Mouse (Mus musculus) spleen, adult 2 months (tissue): Measurements from ENCODE around the gene Wbp4. TPM values are rescaled to one million over a fixed set of nuclear protein-coding genes. Genes with fewer than 3 reads are reported as not detected.

Experiments used
- DNase-seq, 2 experiments: peaks; one replicate each; pipeline versions ENCODE4 v3.0.0 to v3.0.0-alpha.2; 2012 to 2021; ENCODE audit warnings: low spot score in 2 of 2, low read depth in 1 of 2
- H3K27ac ChIP-seq: fragments of 200-500 bp; 2 replicates; pipeline ENCODE4 v1.5.1; 2012; ENCODE audit warnings: low read length, inconsistent platforms; ENCODE audit not compliant: insufficient read depth
- H3K27me3 ChIP-seq: fragments of 200-500 bp; 2 replicates; pipeline ENCODE4 v1.6.1; 2012; ENCODE audit warnings: mild to moderate bottlenecking, moderate library complexity, low read length, inconsistent platforms; ENCODE audit not compliant: control insufficient read depth, insufficient read depth
- H3K36me3 ChIP-seq: fragments of 200-500 bp; 2 replicates; pipeline ENCODE4 v1.6.1; 2012; ENCODE audit warnings: mild to moderate bottlenecking, low read length, inconsistent platforms; ENCODE audit not compliant: control insufficient read depth, insufficient read depth
- H3K4me1 ChIP-seq: fragments of 200-500 bp; 2 replicates; pipeline ENCODE4 v1.6.1; 2011; ENCODE audit warnings: inconsistent platforms; ENCODE audit not compliant: control insufficient read depth, insufficient read depth, insufficient read length
- H3K4me3 ChIP-seq: fragments of 200-500 bp; 2 replicates; pipeline ENCODE4 v1.5.1; 2011; ENCODE audit warnings: mild to moderate bottlenecking, inconsistent platforms; ENCODE audit not compliant: insufficient read depth, insufficient read length; ENCODE audit errors: extremely low read depth
- CTCF ChIP-seq: fragments of 200-500 bp; IDR thresholded peaks from 2 replicates; pipeline ENCODE4 v1.5.1; 2011; ENCODE audit warnings: mild to moderate bottlenecking, inconsistent platforms; ENCODE audit not compliant: insufficient read depth, insufficient read length, insufficient replicate concordance; ENCODE audit errors: extremely low read depth
- POLR2A ChIP-seq: fragments of 200-500 bp; IDR thresholded peaks from 2 replicates; pipeline ENCODE4 v1.6.1; 2011; ENCODE audit warnings: low read depth, low read length, inconsistent platforms
- WGBS: fragments of 180-500 bp; shearing (Covaris S2); methylation state at CpG from one replicate; pipeline ENCODE4 v1.1.7; 2018; 5-methylcytosine and 5-hydroxymethylcytosine counted together
- polyA plus RNA-seq: library from polyadenylated mRNA; depleted of rRNA; stranded (reverse); fragments of >200 nt; gene quantifications from 2 replicates; pipeline ENCODE4 v1.2.3, GENCODE M21; 2012

Wbp4 gene
- polyA plus RNA-seq, 1 experiment = 2.6 TPM

DNA sequence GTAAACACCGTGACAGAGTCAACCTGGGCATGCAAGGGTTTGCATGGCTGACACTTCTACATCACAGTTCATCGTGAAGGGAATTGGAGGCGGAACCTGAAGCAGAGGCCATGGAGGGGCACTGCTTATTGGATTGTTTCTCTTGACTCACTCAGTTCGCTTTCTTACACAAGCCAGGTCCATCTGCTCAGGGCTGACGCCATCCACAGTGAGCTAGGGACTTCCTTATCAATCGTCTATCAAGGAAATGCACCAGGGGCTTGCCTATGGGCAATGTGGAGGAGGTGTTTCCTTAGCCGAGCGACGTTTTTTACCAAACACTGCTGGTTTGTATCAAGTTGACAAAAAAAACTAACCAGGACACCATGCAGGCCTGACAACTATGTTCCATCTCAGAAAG, 18.0 kb upstream of the Wbp4 start:
- Histone ChIP-seq H3K27me3 (no peaks in the 10 kb centered on the region), H3K4me3 (no peak overlapping the region), H3K36me3 (0 out of 2 replicates have a peak, but pooled peaks cover 1% of the 10 kb centered on the region), H3K4me1 (peaks cover 3% of the 10 kb centered on the region; the same call in 1 of the 2 replicates), H3K27ac (no peak overlapping the region)
- TF ChIP-seq POLR2A (no peak), CTCF (no peak)
- 73% methylated on average over 9 of the region's 9 CpGs for WGBS
- DNase-seq = no peak

GRCm38 (mm10) chr14:79494349-79494748, 13.0 kb upstream of the Wbp4 start:
- WGBS = 89% methylated on average over 6 of the region's 6 CpGs
- 0 out of 2 replicates have a peak, but pooled peaks cover 3% of the 10 kb centered on the region for H3K36me3 ChIP-seq
- no peaks in the 10 kb centered on the region; the same call in 1 of the 2 replicates for H3K4me1 ChIP-seq
- no peak for TF ChIP-seq POLR2A
- no peak for TF ChIP-seq CTCF
- H3K27ac ChIP-seq = no peak overlapping the region
- H3K4me3 ChIP-seq = no peak overlapping the region
- no peak for DNase-seq
- H3K27me3 ChIP-seq = no peaks in the 10 kb centered on the region

- no peaks in the 10 kb centered on the region for H3K27me3 ChIP-seq
- H3K4me3 ChIP-seq = no peak overlapping the region
- peaks cover 2% of the 10 kb centered on the region; the same call in 1 of the 2 replicates for H3K4me1 ChIP-seq
- H3K27ac ChIP-seq = no peak overlapping the region
- DNase-seq = no peak
- TF ChIP-seq CTCF (no peak), POLR2A (no peak)
- H3K36me3 ChIP-seq = 0 out of 2 replicates have a peak, but pooled peaks cover 1% of the 10 kb centered on the region
- WGBS = 91% methylated on average over 3 of the region's 3 CpGs
Measured at GRCm38 (mm10) chr14:79490246-79490645, 8.9 kb upstream of the Wbp4 start.

DNA sequence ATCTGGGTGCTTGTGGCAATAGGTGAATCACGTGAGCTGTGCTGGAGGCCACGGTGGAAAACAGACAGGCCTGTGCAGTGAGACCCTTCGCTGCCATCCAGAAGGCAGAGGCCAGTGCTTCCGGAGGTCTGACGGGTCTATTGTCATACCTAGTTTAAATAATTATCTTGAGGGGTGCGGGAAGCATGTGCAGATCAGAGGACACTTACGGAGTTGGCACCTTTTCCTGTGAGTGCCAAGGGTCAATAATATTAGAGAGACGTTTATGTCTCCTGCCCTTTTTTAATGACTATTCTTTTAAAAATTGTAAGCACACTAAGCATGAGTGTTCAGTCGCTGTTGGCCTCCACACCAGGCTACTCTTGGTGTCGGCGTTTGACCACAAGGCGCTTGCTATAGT, 7.8 kb upstream of the Wbp4 start:
- 90% methylated on average over 12 of the region's 12 CpGs for WGBS
- Histone ChIP-seq H3K36me3 (0 out of 2 replicates have a peak, but pooled peaks cover 1% of the 10 kb centered on the region), H3K27ac (no peak overlapping the region), H3K4me1 (peaks cover 2% of the 10 kb centered on the region; the same call in 1 of the 2 replicates), H3K4me3 (no peak overlapping the region), H3K27me3 (no peaks in the 10 kb centered on the region)
- TF ChIP-seq CTCF (no peak), POLR2A (no peak)
- DNase-seq = no peak

DNA sequence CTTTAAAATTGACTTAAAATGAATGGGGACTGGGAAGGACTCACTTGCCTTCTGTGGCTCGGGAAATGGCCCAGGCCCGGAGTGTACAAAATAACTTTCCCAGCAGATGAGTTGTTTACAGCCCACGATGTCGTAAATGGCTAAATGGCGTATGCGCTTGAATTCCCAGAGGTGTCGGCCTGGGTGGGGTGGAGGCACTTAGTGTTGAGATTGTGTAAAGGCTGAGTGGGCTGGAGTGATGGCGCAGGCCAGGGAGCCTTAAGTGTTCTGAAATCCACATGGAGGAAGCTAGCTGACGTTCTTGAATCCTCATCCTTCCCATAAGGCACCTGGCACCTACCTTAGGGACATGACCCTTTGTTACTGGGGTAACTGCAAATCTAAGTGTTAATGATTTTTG, 7.2 kb upstream of the Wbp4 start:
- no peak for DNase-seq
- Histone ChIP-seq H3K27ac (no peak overlapping the region), H3K36me3 (0 out of 2 replicates have a peak, but pooled peaks cover 1% of the 10 kb centered on the region), H3K4me3 (no peak overlapping the region), H3K4me1 (peaks cover 2% of the 10 kb centered on the region; the same call in 1 of the 2 replicates), H3K27me3 (no peaks in the 10 kb centered on the region)
- TF ChIP-seq POLR2A (no peak), CTCF (no peak)
- 95% methylated on average over 9 of the region's 9 CpGs for WGBS

DNA sequence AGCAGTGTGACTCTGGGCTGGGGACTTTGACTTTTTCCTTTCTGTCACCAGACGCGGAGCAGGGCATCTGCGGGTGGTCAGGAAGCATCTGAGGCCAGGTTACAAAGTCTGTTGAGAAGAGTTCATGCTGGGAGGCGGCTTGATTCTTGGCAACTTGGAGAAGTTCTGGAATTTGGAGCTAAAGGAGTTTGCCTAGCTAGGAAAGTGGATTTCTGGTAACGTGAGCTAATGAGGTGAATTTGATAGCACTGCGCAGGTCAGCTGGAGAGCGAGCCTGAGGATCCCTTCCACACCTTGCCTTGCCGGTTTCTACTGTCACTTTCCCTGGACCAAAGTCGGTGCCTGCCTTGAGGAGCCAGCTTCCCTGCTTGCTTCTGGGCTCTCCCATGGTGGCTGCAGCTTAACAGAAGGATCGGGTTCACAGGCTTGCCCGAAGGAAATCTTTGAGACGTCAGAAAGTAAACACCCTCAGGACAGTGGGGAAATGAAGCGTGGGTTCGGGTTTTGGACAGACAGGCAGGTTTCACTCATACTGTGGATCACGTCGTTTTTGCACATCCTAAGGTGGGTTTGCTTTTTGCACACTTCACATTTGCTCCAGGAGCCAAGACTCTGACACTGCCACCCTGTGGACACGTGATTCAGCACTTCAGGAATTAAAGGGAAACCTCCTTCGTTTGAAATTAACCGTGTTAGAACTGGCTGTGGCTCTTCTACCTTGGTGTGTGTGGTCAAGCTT, 5.8 kb upstream of the Wbp4 start:
- Histone ChIP-seq H3K36me3 (0 out of 2 replicates have a peak, but pooled peaks cover 1% of the 10 kb centered on the region), H3K27me3 (no peaks in the 10 kb centered on the region), H3K27ac (no peak overlapping the region), H3K4me3 (peak overlapping the region; percentile 23), H3K4me1 (peaks cover 2% of the 10 kb centered on the region; the same call in 1 of the 2 replicates)
- 29% methylated on average over 19 of the region's 19 CpGs for WGBS
- DNase-seq = no peak
- TF ChIP-seq POLR2A (no peak), CTCF (peak; percentile 4; the same call in 1 of the 2 replicates)

DNA sequence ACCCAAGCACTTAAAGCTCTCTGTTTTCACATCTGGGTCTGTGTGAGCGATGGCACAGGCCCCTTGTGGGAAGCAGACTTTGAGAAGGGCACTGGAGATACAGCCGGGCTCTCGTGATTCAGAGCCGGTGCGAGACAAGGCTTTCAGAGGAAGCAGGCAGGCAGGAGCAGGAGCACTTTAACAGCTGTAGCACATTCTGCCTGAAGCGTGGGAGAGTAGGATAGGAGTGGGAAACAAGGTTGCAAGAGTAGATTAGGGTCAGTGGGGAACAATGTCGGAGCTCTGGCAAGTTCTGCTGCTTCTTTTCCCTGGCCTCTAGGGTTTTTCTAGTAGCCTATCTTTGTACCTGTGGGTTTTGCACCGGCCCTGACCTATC, 5.3 kb upstream of the Wbp4 start:
- no peak overlapping the region for H3K27ac ChIP-seq
- peaks cover 2% of the 10 kb centered on the region; the same call in 1 of the 2 replicates for H3K4me1 ChIP-seq
- TF ChIP-seq POLR2A (no peak), CTCF (no peak)
- H3K27me3 ChIP-seq = no peaks in the 10 kb centered on the region
- no peak overlapping the region for H3K4me3 ChIP-seq
- WGBS = 57% methylated on average over 8 of the region's 8 CpGs
- DNase-seq = no peak
- H3K36me3 ChIP-seq = no peaks in the 10 kb centered on the region
